Mouse (Mus musculus) hindbrain, embryonic 10.5 days (tissue): ENCODE measurements at regions not wholly inside any gene's neighbourhood (a gene's known extent, or its start where the extent isn't known, plus 50 kb on each side); places are given as distances from the start of the nearest gene placed in this dataset.

ENCODE experiments used
- DNase-seq: peaks from one replicate; pipeline ENCODE4 v3.0.0-alpha.2; 2017; ENCODE audit warnings: low spot score
- H3K27ac ChIP-seq: fragments of 300-500 bp; sonication (generic); 2 replicates; pipeline ENCODE4 v1.5.1; 2016; ENCODE audit warnings: mild to moderate bottlenecking, moderate library complexity
- H3K27me3 ChIP-seq: fragments of 300-500 bp; sonication (generic); 2 replicates; pipeline ENCODE4 v1.6.1; 2016; ENCODE audit warnings: mild to moderate bottlenecking; ENCODE audit not compliant: poor library complexity, insufficient read depth, severe bottlenecking
- H3K36me3 ChIP-seq: fragments of 300-500 bp; sonication (generic); 2 replicates; pipeline ENCODE4 v1.6.1; 2016; ENCODE audit warnings: mild to moderate bottlenecking, moderate library complexity
- H3K4me1 ChIP-seq: fragments of 300-500 bp; sonication (generic); replicated peaks from 2 replicates; pipeline ENCODE4 v1.6.1; 2016; ENCODE audit warnings: mild to moderate bottlenecking
- H3K4me3 ChIP-seq: fragments of 300-500 bp; sonication (generic); 2 replicates; pipeline ENCODE4 v1.5.1; 2016; ENCODE audit warnings: mild to moderate bottlenecking, moderate library complexity
- H3K9me3 ChIP-seq: fragments of 300-500 bp; sonication (generic); 2 replicates; pipeline ENCODE4 v1.6.1; 2016; ENCODE audit warnings: mild to moderate bottlenecking, moderate library complexity
- WGBS: fragments of 180-500 bp; shearing (Covaris S2); methylation state at CpG from one replicate; pipeline ENCODE4 v1.1.7; 2016; 5-methylcytosine and 5-hydroxymethylcytosine counted together

GRCm38 (mm10) chr10:98702470-98703215, 211.6 kb upstream of the Atp2b1 start:
- Histone ChIP-seq H3K27ac (no peak overlapping the region), H3K4me3 (no peak overlapping the region), H3K36me3 (no peaks in the 10 kb centered on the region), H3K9me3 (no peaks in the 10 kb centered on the region), H3K27me3 (no peaks in the 10 kb centered on the region), H3K4me1 (no peaks in the 10 kb centered on the region)
- WGBS, result 88% methylated on average over 5 of the region's 5 CpGs
- no peak for DNase-seq

GRCm38 (mm10) chr10:98703642-98704293, 210.4 kb upstream of the Atp2b1 start:
- 90% methylated on average over 2 of the region's 2 CpGs for WGBS

GRCm38 (mm10) chr10:98704559-98704958, 209.6 kb upstream of the Atp2b1 start:
- Histone ChIP-seq H3K4me1 (no peaks in the 10 kb centered on the region), H3K27ac (no peak overlapping the region), H3K9me3 (no peaks in the 10 kb centered on the region), H3K4me3 (no peak overlapping the region), H3K27me3 (no peaks in the 10 kb centered on the region), H3K36me3 (no peaks in the 10 kb centered on the region)
- 87% methylated on average over 6 of the region's 6 CpGs for WGBS
- DNase-seq, result no peak

More at GRCm38 (mm10) chr10:98703642-98704293, 210.4 kb upstream of the Atp2b1 start:
- no peaks in the 10 kb centered on the region for H3K36me3 ChIP-seq
- no peak for DNase-seq
- H3K9me3 ChIP-seq, result no peaks in the 10 kb centered on the region
- H3K4me1 ChIP-seq, result no peaks in the 10 kb centered on the region
- no peak overlapping the region for H3K27ac ChIP-seq
- H3K4me3 ChIP-seq, result no peak overlapping the region
- no peaks in the 10 kb centered on the region for H3K27me3 ChIP-seq

- no peak for DNase-seq
- no peaks in the 10 kb centered on the region for H3K27me3 ChIP-seq
- H3K4me1 ChIP-seq, result no peaks in the 10 kb centered on the region
- H3K9me3 ChIP-seq, result no peaks in the 10 kb centered on the region
- 93% methylated on average over 4 of the region's 4 CpGs for WGBS
- H3K27ac ChIP-seq, result no peak overlapping the region
- H3K36me3 ChIP-seq, result no peaks in the 10 kb centered on the region
- no peak overlapping the region for H3K4me3 ChIP-seq
These were observed 196.3 kb upstream of the Atp2b1 start for GRCm38 (mm10) chr10:98717856-98718255.

GRCm38 (mm10) chr10:98718706-98719105, 195.5 kb upstream of the Atp2b1 start:
- Histone ChIP-seq H3K4me3 (no peak overlapping the region), H3K4me1 (no peaks in the 10 kb centered on the region), H3K36me3 (no peaks in the 10 kb centered on the region), H3K9me3 (no peaks in the 10 kb centered on the region), H3K27me3 (no peaks in the 10 kb centered on the region), H3K27ac (no peak overlapping the region)
- WGBS, result 84% methylated on average over 4 of the region's 4 CpGs
- DNase-seq, result no peak

GRCm38 (mm10) chr10:98720256-98721005, 193.8 kb upstream of the Atp2b1 start:
- DNase-seq, result no peak
- Histone ChIP-seq H3K27me3 (no peaks in the 10 kb centered on the region), H3K9me3 (no peaks in the 10 kb centered on the region), H3K4me3 (no peak overlapping the region), H3K36me3 (no peaks in the 10 kb centered on the region), H3K27ac (no peak overlapping the region), H3K4me1 (no peaks in the 10 kb centered on the region)
- 69% methylated on average over 6 of the region's 6 CpGs for WGBS

GRCm38 (mm10) chr10:98725110-98725509, 189.1 kb upstream of the Atp2b1 start:
- Histone ChIP-seq H3K9me3 (no peaks in the 10 kb centered on the region), H3K4me1 (no peaks in the 10 kb centered on the region), H3K27me3 (no peaks in the 10 kb centered on the region), H3K27ac (no peak overlapping the region), H3K36me3 (no peaks in the 10 kb centered on the region), H3K4me3 (no peak overlapping the region)
- 93% methylated on average over 5 of the region's 5 CpGs for WGBS
- no peak for DNase-seq

- no peaks in the 10 kb centered on the region for H3K27me3 ChIP-seq
- H3K4me3 ChIP-seq, result no peak overlapping the region
- H3K4me1 ChIP-seq, result no peaks in the 10 kb centered on the region
- H3K36me3 ChIP-seq, result no peaks in the 10 kb centered on the region
- no peaks in the 10 kb centered on the region for H3K9me3 ChIP-seq
- H3K27ac ChIP-seq, result no peak overlapping the region
- 81% methylated on average over 4 of the region's 4 CpGs for WGBS
- DNase-seq, result no peak
These were observed 187.1 kb upstream of the Atp2b1 start for GRCm38 (mm10) chr10:98727130-98727529.

- Histone ChIP-seq H3K36me3 (no peaks in the 10 kb centered on the region), H3K27ac (no peak overlapping the region), H3K4me1 (no peaks in the 10 kb centered on the region), H3K4me3 (no peak overlapping the region), H3K27me3 (no peaks in the 10 kb centered on the region), H3K9me3 (no peaks in the 10 kb centered on the region)
- DNase-seq, result no peak
- 92% methylated on average over 5 of the region's 5 CpGs for WGBS
These were observed 185.7 kb upstream of the Atp2b1 start for GRCm38 (mm10) chr10:98728396-98729030.

GRCm38 (mm10) chr10:98733950-98734585, 180.1 kb upstream of the Atp2b1 start:
- Histone ChIP-seq H3K4me1 (no peaks in the 10 kb centered on the region), H3K36me3 (no peaks in the 10 kb centered on the region), H3K9me3 (no peaks in the 10 kb centered on the region), H3K4me3 (no peak overlapping the region), H3K27me3 (no peaks in the 10 kb centered on the region), H3K27ac (no peak overlapping the region)
- no peak for DNase-seq
- WGBS, result 89% methylated on average over 7 of the region's 7 CpGs

GRCm38 (mm10) chr10:98740507-98741147, 173.6 kb upstream of the Atp2b1 start:
- Histone ChIP-seq H3K4me1 (peaks cover 12% of the 10 kb centered on the region; the same call in 1 of the 2 replicates), H3K27ac (no peak overlapping the region), H3K27me3 (no peaks in the 10 kb centered on the region), H3K9me3 (no peaks in the 10 kb centered on the region), H3K36me3 (no peaks in the 10 kb centered on the region), H3K4me3 (no peak overlapping the region)
- DNase-seq, result no peak
- WGBS, result 87% methylated on average over 7 of the region's 7 CpGs

- WGBS, result 73% methylated on average over 5 of the region's 5 CpGs
- Histone ChIP-seq H3K27ac (no peak overlapping the region), H3K36me3 (no peaks in the 10 kb centered on the region), H3K4me1 (peaks cover 12% of the 10 kb centered on the region; the same call in 1 of the 2 replicates), H3K27me3 (no peaks in the 10 kb centered on the region), H3K9me3 (no peaks in the 10 kb centered on the region), H3K4me3 (no peak overlapping the region)
- DNase-seq, result no peak
These were observed 172.8 kb upstream of the Atp2b1 start for GRCm38 (mm10) chr10:98741398-98741797.
